Mouse (Mus musculus) stomach, embryonic 14.5 days (tissue): ENCODE measurements around the gene Hsd17b14. TPM values are rescaled to one million over a fixed set of nuclear protein-coding genes. Genes with fewer than 3 reads are reported as not detected.

Experiments used
- ATAC-seq: fragments of 200-750 bp; cut with Nextera tagmentation; 2 replicates; pipeline ENCODE4 v1.8.0; 2017; ENCODE audit warnings: low read depth, moderate TSS enrichment; ENCODE audit not compliant: insufficient number of reproducible peaks, insufficient read depth, low FRiP score
- H3K27ac ChIP-seq: fragments of 300-500 bp; sonication (generic); 2 replicates; pipeline ENCODE4 v1.5.1; 2014; ENCODE audit warnings: mild to moderate bottlenecking, low read length, moderate library complexity, mixed read lengths
- H3K27me3 ChIP-seq: fragments of 300-500 bp; sonication (generic); 2 replicates; pipeline ENCODE4 v1.6.1; 2014; ENCODE audit warnings: low read length, control low read depth, mixed read lengths; ENCODE audit not compliant: control insufficient read depth, insufficient read depth
- H3K36me3 ChIP-seq: fragments of 300-500 bp; sonication (generic); 2 replicates; pipeline ENCODE4 v1.6.1; 2014; ENCODE audit warnings: mild to moderate bottlenecking, control low read depth, low read length, moderate library complexity, mixed read lengths; ENCODE audit not compliant: control insufficient read depth, insufficient read depth
- H3K4me1 ChIP-seq: fragments of 300-500 bp; sonication (generic); 2 replicates; pipeline ENCODE4 v1.6.1; 2014; ENCODE audit warnings: low read length, control low read depth, mixed read lengths; ENCODE audit not compliant: control insufficient read depth, insufficient read depth
- H3K4me2 ChIP-seq: fragments of 300-500 bp; sonication (generic); replicated peaks from 2 replicates; pipeline ENCODE4 v1.6.1; 2014; ENCODE audit warnings: low read depth, low read length, control low read depth
- H3K4me3 ChIP-seq: fragments of 300-500 bp; sonication (generic); 2 replicates; pipeline ENCODE4 v1.5.1; 2014; ENCODE audit warnings: low read depth, low read length, control low read depth
- H3K9ac ChIP-seq: fragments of 300-500 bp; sonication (generic); replicated peaks from 2 replicates; pipeline ENCODE4 v1.6.1; 2014; ENCODE audit warnings: low read depth, mild to moderate bottlenecking, control low read depth, low read length, moderate library complexity, mixed read lengths
- H3K9me3 ChIP-seq: fragments of 300-500 bp; sonication (generic); 2 replicates; pipeline ENCODE4 v1.6.1; 2016; ENCODE audit warnings: low read depth, low read length, control low read depth; ENCODE audit not compliant: control insufficient read depth
- WGBS: fragments of 180-500 bp; shearing (Covaris S2); extraction: QIAGEN DNeasy Blood & Tissue Kit; methylation state at CpG from one replicate; pipeline ENCODE4 v1.1.7; 2014; 5-methylcytosine and 5-hydroxymethylcytosine counted together
- polyA plus RNA-seq: library from polyadenylated mRNA; unstranded; fragments of >200 nt; fragmentation: Nextera tagmentation; extraction: Ambion mirVana; gene quantifications from 2 replicates; pipeline ENCODE4 v1.2.1, GENCODE M21; 2014

Hsd17b14 gene
- polyA plus RNA-seq, 1 experiment from 2014 or later, result 1.8 TPM

GRCm38 (mm10) chr7:45518618-45519017, 36.1 kb upstream of the Hsd17b14 start:
- H3K9me3 ChIP-seq, result no peaks in the 10 kb centered on the region
- H3K4me2 ChIP-seq, result no peak overlapping the region
- peaks cover 13% of the 10 kb centered on the region; the same call in 1 of the 2 replicates for H3K4me1 ChIP-seq
- H3K27ac ChIP-seq, result no peak overlapping the region
- 93% methylated on average over 16 of the region's 16 CpGs for WGBS
- no peaks in the 10 kb centered on the region for H3K27me3 ChIP-seq
- ATAC-seq, result no peak
- H3K9ac ChIP-seq, result no peak overlapping the region
- H3K4me3 ChIP-seq, result no peak overlapping the region
- peaks cover 5% of the 10 kb centered on the region; the same call in 1 of the 2 replicates for H3K36me3 ChIP-seq

- Histone ChIP-seq H3K4me1 (peaks cover 16% of the 10 kb centered on the region; the same call in 1 of the 2 replicates), H3K4me3 (no peak overlapping the region), H3K27me3 (no peaks in the 10 kb centered on the region), H3K4me2 (no peak overlapping the region), H3K9ac (no peak overlapping the region), H3K27ac (no peak overlapping the region), H3K9me3 (no peaks in the 10 kb centered on the region), H3K36me3 (peaks cover 5% of the 10 kb centered on the region; the same call in 1 of the 2 replicates)
- 75% methylated on average over 8 of the region's 8 CpGs for WGBS
- ATAC-seq, result no peak
Observed at GRCm38 (mm10) chr7:45519345-45520120, 35.2 kb upstream of the Hsd17b14 start.

GRCm38 (mm10) chr7:45520605-45521004, 34.1 kb upstream of the Hsd17b14 start:
- H3K4me2 ChIP-seq, result no peak overlapping the region

GRCm38 (mm10) chr7:45521728-45522184, 32.9 kb upstream of the Hsd17b14 start:
- WGBS, result under 1% methylated on average over 28 of the region's 28 CpGs
- ATAC-seq, result peak; percentile 53; the same call in 1 of the 2 replicates
- H3K9ac ChIP-seq, result peak overlapping the region; percentile 46; the same call in 1 of the 2 replicates

More at GRCm38 (mm10) chr7:45520605-45521004, 34.1 kb upstream of the Hsd17b14 start:
- no peak for ATAC-seq
- Histone ChIP-seq H3K9me3 (no peaks in the 10 kb centered on the region), H3K4me3 (no peak overlapping the region), H3K27me3 (no peaks in the 10 kb centered on the region), H3K27ac (no peak overlapping the region), H3K4me1 (peaks cover 21% of the 10 kb centered on the region; the same call in 1 of the 2 replicates), H3K36me3 (peaks cover 5% of the 10 kb centered on the region; the same call in 1 of the 2 replicates), H3K9ac (no peak overlapping the region)
- WGBS, result 93% methylated on average over 7 of the region's 7 CpGs

GRCm38 (mm10) chr7:45522194-45522752, 32.4 kb upstream of the Hsd17b14 start:
- peak overlapping the region; percentile 46 for H3K4me2 ChIP-seq
- no peaks in the 10 kb centered on the region for H3K9me3 ChIP-seq
- WGBS, result 57% methylated on average over 16 of the region's 16 CpGs
- no peaks in the 10 kb centered on the region for H3K27me3 ChIP-seq
- H3K4me1 ChIP-seq, result peaks cover 21% of the 10 kb centered on the region; the same call in 1 of the 2 replicates
- peak overlapping the region; percentile 49 for H3K4me3 ChIP-seq
- H3K27ac ChIP-seq, result no peak overlapping the region; the same call in 1 of the 2 replicates
- 0 out of 2 replicates have a peak overlapping the region, but pooled peaks have one; percentile 46 for H3K9ac ChIP-seq
- peaks cover 5% of the 10 kb centered on the region; the same call in 1 of the 2 replicates for H3K36me3 ChIP-seq
- ATAC-seq, result no peak

More at GRCm38 (mm10) chr7:45521728-45522184, 32.9 kb upstream of the Hsd17b14 start:
- H3K27ac ChIP-seq, result peak overlapping the region; percentile 91
- H3K36me3 ChIP-seq, result peaks cover 5% of the 10 kb centered on the region; the same call in 1 of the 2 replicates
- no peaks in the 10 kb centered on the region for H3K9me3 ChIP-seq
- no peaks in the 10 kb centered on the region for H3K27me3 ChIP-seq
- H3K4me2 ChIP-seq, result peak overlapping the region; percentile 46
- H3K4me1 ChIP-seq, result peaks cover 21% of the 10 kb centered on the region; the same call in 1 of the 2 replicates
- H3K4me3 ChIP-seq, result peak overlapping the region; percentile 49

GRCm38 (mm10) chr7:45522957-45523676, 31.6 kb upstream of the Hsd17b14 start:
- Histone ChIP-seq H3K27ac (no peak overlapping the region), H3K36me3 (peaks cover 5% of the 10 kb centered on the region; the same call in 1 of the 2 replicates), H3K9me3 (no peaks in the 10 kb centered on the region), H3K27me3 (no peaks in the 10 kb centered on the region), H3K4me3 (no peak overlapping the region), H3K4me2 (no peak overlapping the region), H3K9ac (no peak overlapping the region), H3K4me1 (peaks cover 21% of the 10 kb centered on the region; the same call in 1 of the 2 replicates)
- 68% methylated on average over 18 of the region's 18 CpGs for WGBS
- ATAC-seq, result no peak

GRCm38 (mm10) chr7:45523678-45524170, 31.0 kb upstream of the Hsd17b14 start:
- Histone ChIP-seq H3K4me1 (peaks cover 21% of the 10 kb centered on the region; the same call in 1 of the 2 replicates), H3K9ac (no peak overlapping the region), H3K27ac (no peak overlapping the region), H3K27me3 (no peaks in the 10 kb centered on the region), H3K36me3 (peaks cover 5% of the 10 kb centered on the region; the same call in 1 of the 2 replicates), H3K4me3 (no peak overlapping the region), H3K9me3 (no peaks in the 10 kb centered on the region), H3K4me2 (no peak overlapping the region)
- WGBS, result 78% methylated on average over 12 of the region's 13 CpGs
- no peak for ATAC-seq
